Mouse (Mus musculus) stomach, embryonic 16.5 days (tissue): ENCODE data around the gene Ptges2. TPM values are rescaled to one million over a fixed set of nuclear protein-coding genes. Genes with fewer than 3 reads are reported as not detected.

Experiments
- ATAC-seq: fragments of 200-750 bp; cut with Nextera tagmentation; 2 replicates; pipeline ENCODE4 v1.8.0; 2017; ENCODE audit warnings: moderate number of reproducible peaks, moderate TSS enrichment; ENCODE audit not compliant: insufficient read depth, low FRiP score
- H3K27ac ChIP-seq: fragments of 300-500 bp; sonication (generic); 2 replicates; pipeline ENCODE4 v1.5.1; 2014; ENCODE audit warnings: low read length
- H3K27me3 ChIP-seq: fragments of 300-500 bp; sonication (generic); 2 replicates; pipeline ENCODE4 v1.6.1; 2014; ENCODE audit warnings: low read length, control low read depth, mixed read lengths; ENCODE audit not compliant: control insufficient read depth, insufficient read depth
- H3K36me3 ChIP-seq: fragments of 300-500 bp; sonication (generic); 2 replicates; pipeline ENCODE4 v1.6.1; 2014; ENCODE audit warnings: low read length; ENCODE audit not compliant: control insufficient read depth, insufficient read depth
- H3K4me1 ChIP-seq: fragments of 300-500 bp; sonication (generic); 2 replicates; pipeline ENCODE4 v1.6.1; 2014; ENCODE audit warnings: low read length, control low read depth, mixed read lengths; ENCODE audit not compliant: control insufficient read depth, insufficient read depth
- H3K4me2 ChIP-seq: fragments of 300-500 bp; sonication (generic); 2 replicates; pipeline ENCODE4 v1.6.1; 2014; ENCODE audit warnings: low read depth, low read length, mixed read lengths
- H3K4me3 ChIP-seq: fragments of 300-500 bp; sonication (generic); replicated peaks from 2 replicates; pipeline ENCODE4 v1.5.1; 2014; ENCODE audit warnings: mild to moderate bottlenecking, low read length
- H3K9ac ChIP-seq: fragments of 300-500 bp; sonication (generic); 2 replicates; pipeline ENCODE4 v1.6.1; 2014; ENCODE audit warnings: low read length
- H3K9me3 ChIP-seq: fragments of 300-500 bp; sonication (generic); replicated peaks from 2 replicates; pipeline ENCODE4 v1.6.1; 2016; ENCODE audit warnings: low read length, control low read depth; ENCODE audit not compliant: control insufficient read depth
- WGBS: fragments of 180-500 bp; shearing (Covaris S2); extraction: QIAGEN DNeasy Blood & Tissue Kit; methylation state at CpG from one replicate; pipeline ENCODE4 v1.1.7; 2014; 5-methylcytosine and 5-hydroxymethylcytosine counted together
- polyA plus RNA-seq: library from polyadenylated mRNA; unstranded; fragments of >200 nt; fragmentation: Nextera tagmentation; extraction: Ambion mirVana; gene quantifications from 2 replicates; pipeline ENCODE4 v1.2.1, GENCODE M21; 2015

Ptges2 gene
- polyA plus RNA-seq, 1 experiment from 2014 or later, result 26.7 TPM

DNA sequence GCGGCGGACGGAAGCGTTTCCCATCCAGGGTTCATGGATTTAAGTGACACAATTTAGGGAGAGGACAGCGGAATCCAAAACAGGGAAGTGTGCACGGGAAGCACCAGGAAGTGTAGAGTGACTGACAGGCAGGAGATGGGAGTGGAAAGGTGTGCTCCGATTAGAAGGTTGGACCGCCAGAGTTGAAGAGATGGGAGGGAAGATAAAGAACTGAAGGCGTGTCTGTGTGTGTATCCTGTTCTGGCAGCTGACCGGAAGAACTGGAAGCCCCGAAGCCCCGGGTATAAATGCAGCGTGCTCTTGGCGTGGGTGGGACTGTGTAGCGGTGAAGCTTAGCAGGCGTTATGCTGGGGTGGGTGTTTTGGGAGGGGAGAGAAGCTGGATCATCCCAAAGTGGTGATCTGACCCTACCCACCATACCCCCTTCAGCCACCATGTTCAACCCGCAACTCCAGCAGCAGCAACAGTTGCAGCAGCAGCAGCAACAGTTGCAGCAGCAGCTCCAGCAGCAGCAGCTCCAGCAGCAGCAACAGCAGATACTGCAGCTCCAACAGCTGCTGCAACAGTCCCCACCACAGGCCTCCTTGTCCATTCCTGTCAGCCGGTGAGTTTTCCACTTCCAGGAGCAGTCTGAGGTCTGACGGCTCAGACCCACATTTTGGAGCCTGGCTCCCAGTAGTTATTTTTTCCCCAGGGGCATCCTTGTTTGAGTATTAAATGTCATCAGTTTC is 32.2 kb upstream of the Ptges2 start:
- Histone ChIP-seq H3K9me3 (no peaks in the 10 kb centered on the region), H3K9ac (peak overlapping the region; percentile 89), H3K27ac (peak overlapping the region; percentile 95), H3K4me2 (peak overlapping the region; percentile 66), H3K27me3 (no peaks in the 10 kb centered on the region), H3K36me3 (0 out of 2 replicates have a peak, but pooled peaks cover 6% of the 10 kb centered on the region), H3K4me1 (peaks cover 16% of the 10 kb centered on the region; the same call in 1 of the 2 replicates), H3K4me3 (peak overlapping the region; percentile 78)
- ATAC-seq, result peak; percentile 63; the same call in 1 of the 2 replicates
- WGBS, result 6% methylated on average over 19 of the region's 19 CpGs

DNA sequence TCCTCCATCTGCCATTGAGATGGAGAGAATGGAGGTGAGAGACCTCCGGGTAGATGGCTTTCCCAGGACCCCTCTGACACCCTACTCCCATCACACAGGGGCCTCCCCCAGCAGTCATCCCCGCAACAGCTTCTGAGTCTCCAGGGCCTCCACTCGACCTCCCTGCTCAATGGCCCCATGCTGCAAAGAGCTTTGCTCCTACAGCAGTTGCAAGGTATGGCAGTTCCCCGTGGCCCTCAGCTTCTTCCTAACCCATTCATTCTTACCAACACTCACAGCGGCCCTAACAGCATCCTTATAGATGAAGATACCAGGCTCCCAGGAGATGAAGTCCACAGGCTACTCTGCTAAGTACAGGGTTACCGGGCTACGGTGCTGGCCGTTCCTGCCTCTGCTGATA is 31.6 kb upstream of the Ptges2 start:
- Histone ChIP-seq H3K4me2 (peak overlapping the region; percentile 66), H3K27me3 (no peaks in the 10 kb centered on the region), H3K9ac (peak overlapping the region; percentile 89), H3K4me3 (no peak overlapping the region; the same call in 1 of the 2 replicates), H3K36me3 (0 out of 2 replicates have a peak, but pooled peaks cover 6% of the 10 kb centered on the region), H3K27ac (no peak overlapping the region), H3K4me1 (peaks cover 16% of the 10 kb centered on the region; the same call in 1 of the 2 replicates), H3K9me3 (no peaks in the 10 kb centered on the region)
- WGBS, result 79% methylated on average over 8 of the region's 8 CpGs
- no peak for ATAC-seq

DNA sequence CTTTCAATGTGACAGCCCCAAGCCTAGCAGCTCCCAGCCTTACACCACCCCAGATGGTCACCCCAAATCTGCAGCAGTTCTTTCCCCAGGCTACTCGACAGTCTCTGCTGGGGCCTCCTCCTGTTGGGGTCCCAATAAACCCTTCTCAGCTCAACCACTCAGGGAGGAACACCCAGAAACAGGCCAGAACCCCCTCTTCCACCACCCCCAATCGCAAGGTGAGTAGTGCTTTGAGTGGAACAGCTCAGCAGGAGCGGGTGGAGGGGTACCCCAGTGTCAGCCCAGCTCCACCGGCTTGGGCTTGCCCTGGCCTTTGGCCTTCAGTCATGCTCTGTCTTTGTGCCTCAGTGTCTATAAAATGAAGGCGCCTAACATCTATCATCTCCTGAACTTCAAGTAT is 28.4 kb upstream of the Ptges2 start:
- no peaks in the 10 kb centered on the region for H3K9me3 ChIP-seq
- ATAC-seq, result no peak
- H3K4me2 ChIP-seq, result no peak overlapping the region
- H3K4me1 ChIP-seq, result peaks cover 9% of the 10 kb centered on the region; the same call in 1 of the 2 replicates
- peaks cover 12% of the 10 kb centered on the region; the same call in 1 of the 2 replicates for H3K36me3 ChIP-seq
- no peak overlapping the region for H3K9ac ChIP-seq
- no peaks in the 10 kb centered on the region for H3K27me3 ChIP-seq
- whole genome bisulfite sequencing, result 93% methylated on average over 5 of the region's 5 CpGs
- no peak overlapping the region for H3K4me3 ChIP-seq
- H3K27ac ChIP-seq, result no peak overlapping the region

DNA sequence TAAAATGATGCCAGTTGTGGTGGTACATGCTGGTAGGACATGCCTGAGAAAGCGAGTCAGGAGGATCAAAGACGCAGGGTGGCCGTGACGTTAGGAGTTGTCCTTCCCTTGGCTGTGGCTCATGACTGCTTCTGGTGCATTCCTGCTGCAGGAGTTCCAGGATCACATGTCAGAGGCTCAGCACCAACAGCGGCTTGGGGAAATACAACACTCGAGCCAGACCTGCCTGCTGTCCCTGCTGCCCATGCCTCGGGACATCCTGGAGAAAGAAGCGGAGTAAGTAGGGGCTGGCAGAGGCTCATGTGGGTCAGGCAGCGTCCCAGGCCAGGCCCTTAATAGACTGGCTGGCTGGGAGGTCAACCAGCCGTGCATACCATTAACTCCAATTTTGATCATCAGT is 21.5 kb upstream of the Ptges2 start:
- 92% methylated on average over 10 of the region's 10 CpGs for WGBS
- Histone ChIP-seq H3K4me2 (no peak overlapping the region), H3K36me3 (peaks cover 17% of the 10 kb centered on the region), H3K9me3 (no peaks in the 10 kb centered on the region), H3K4me1 (no peaks in the 10 kb centered on the region), H3K27ac (no peak overlapping the region), H3K9ac (no peak overlapping the region), H3K27me3 (no peaks in the 10 kb centered on the region), H3K4me3 (no peak overlapping the region)
- no peak for ATAC-seq

DNA sequence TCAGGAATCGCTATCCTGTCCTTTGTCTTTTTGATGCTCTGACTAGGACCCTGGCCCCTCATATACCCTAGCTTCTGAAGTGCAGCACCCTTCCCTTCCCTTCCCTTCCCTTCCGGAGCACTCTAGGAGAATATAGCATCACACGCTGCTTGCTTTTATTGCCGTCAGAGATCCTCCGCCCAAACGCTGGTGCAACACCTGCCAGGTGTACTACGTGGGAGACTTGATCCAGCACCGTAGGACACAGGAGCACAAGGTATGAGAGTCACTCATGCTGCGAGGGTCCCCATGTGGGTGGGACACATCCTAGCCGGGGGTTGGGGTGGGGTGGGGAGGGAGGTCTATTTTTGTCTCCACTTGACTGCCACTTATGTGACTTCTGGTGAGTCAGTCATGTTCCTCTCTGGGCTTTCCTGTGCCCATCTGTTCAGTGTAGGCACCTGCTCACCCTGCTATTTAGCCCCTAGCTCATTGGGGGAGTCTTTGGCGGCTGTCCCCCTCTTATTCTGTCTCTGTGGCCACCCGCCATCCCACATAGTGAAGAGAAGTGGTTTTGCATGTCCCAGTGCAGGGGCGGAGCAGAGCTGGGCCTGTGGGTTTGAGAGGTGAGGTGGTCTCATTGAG is 20.3 kb upstream of the Ptges2 start:
- no peaks in the 10 kb centered on the region for H3K4me1 ChIP-seq
- no peaks in the 10 kb centered on the region for H3K27me3 ChIP-seq
- no peak overlapping the region for H3K4me3 ChIP-seq
- no peak for ATAC-seq
- no peaks in the 10 kb centered on the region for H3K9me3 ChIP-seq
- H3K27ac ChIP-seq, result no peak overlapping the region
- no peak overlapping the region for H3K9ac ChIP-seq
- 85% methylated on average over 13 of the region's 13 CpGs for WGBS
- H3K36me3 ChIP-seq, result peaks cover 13% of the 10 kb centered on the region
- H3K4me2 ChIP-seq, result no peak overlapping the region

DNA sequence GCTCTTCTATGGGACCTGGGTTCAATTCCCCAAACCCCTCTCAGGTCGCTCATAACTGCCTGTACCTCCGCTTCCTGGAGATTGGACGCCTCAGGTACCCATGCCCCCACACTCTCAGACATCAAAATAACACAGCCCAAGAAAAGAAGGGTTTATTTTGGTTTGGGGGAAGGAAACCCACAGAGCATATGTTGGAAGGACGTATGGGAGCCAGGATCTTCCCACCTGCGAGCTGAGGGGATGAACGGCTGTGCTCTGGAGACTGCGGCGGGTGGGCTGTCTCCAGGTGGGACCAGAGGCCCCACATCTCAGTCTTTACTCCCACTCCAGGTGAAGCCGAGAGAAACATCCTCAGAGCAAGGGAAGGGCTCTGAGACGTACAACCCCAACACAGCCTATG is 18.7 kb upstream of the Ptges2 start:
- Histone ChIP-seq H3K27ac (no peak overlapping the region), H3K36me3 (peaks cover 11% of the 10 kb centered on the region), H3K4me3 (no peak overlapping the region), H3K9me3 (no peaks in the 10 kb centered on the region), H3K4me2 (no peak overlapping the region), H3K9ac (no peak overlapping the region), H3K4me1 (peaks cover 6% of the 10 kb centered on the region; the same call in 1 of the 2 replicates), H3K27me3 (no peaks in the 10 kb centered on the region)
- 91% methylated on average over 10 of the region's 10 CpGs for WGBS
- no peak for ATAC-seq

DNA sequence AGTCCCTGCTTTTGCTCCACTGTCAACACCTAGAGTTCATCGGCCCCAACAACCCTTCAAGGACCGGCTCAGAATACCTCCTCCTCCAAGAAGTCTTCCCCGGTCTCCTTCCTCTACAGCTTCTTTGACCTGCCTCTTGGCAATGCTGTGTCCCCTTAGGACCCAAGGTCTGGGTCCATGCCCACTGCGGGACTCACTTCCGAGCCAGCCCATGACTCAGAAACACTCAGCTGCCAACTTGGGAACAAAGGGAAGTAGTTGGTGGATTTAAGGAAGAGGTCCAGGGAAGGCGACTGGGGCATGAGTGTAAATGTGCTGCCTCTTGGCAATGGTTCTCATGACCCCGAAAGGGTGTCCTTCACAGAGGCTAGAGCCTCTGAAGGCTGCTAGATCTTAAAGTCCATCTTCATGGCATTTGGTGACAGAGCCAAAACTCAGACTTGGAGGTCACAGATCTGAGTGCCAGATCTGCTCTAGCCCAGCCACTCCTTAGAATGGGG is 15.6 kb upstream of the Ptges2 start:
- peaks cover 11% of the 10 kb centered on the region; the same call in 1 of the 2 replicates for H3K36me3 ChIP-seq
- WGBS, result 87% methylated on average over 7 of the region's 7 CpGs
- no peaks in the 10 kb centered on the region for H3K9me3 ChIP-seq
- ATAC-seq, result no peak
- 0 out of 2 replicates have a peak, but pooled peaks cover 2% of the 10 kb centered on the region for H3K27me3 ChIP-seq
- H3K4me3 ChIP-seq, result no peak overlapping the region
- H3K27ac ChIP-seq, result no peak overlapping the region
- peaks cover 6% of the 10 kb centered on the region; the same call in 1 of the 2 replicates for H3K4me1 ChIP-seq
- no peak overlapping the region for H3K9ac ChIP-seq
- H3K4me2 ChIP-seq, result no peak overlapping the region

DNA sequence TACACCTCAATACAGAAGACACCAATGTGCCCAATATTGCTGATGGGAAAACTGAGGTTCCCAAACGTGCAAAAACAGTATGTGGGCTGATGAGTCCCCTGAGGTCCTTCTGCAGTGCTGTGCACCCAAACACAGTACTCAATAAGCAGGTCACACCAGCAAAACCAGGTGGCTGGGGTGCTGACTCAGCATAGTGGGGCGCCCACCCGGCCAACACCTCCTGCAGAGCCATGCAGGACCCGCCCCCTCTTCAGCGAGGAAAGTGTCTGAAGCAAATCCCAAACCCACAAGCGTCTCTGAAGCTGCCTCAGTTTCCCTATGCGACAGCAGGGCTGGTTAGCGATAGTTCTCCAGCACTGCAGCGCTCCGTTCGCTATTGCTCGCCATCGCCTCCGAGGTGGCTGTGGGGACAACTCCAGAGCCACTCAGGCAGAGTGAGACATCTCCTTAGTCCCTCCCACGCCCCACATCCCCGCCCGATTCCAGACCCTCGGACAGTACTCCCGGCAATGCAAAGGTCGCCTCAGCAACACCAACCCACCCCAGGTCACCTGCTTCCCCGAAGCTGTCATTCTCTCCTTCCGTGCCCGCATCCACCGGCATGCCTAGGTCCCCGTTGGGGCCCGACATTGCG is 14.4 kb upstream of the Ptges2 start:
- H3K4me3 ChIP-seq, result peak overlapping the region; percentile 66
- peaks cover 6% of the 10 kb centered on the region; the same call in 1 of the 2 replicates for H3K4me1 ChIP-seq
- H3K9me3 ChIP-seq, result no peaks in the 10 kb centered on the region
- ATAC-seq, result peak; percentile 38
- H3K4me2 ChIP-seq, result peak overlapping the region; percentile 93
- peak overlapping the region; percentile 71 for H3K9ac ChIP-seq
- under 1% methylated on average over 27 of the region's 27 CpGs for WGBS
- H3K27ac ChIP-seq, result peak overlapping the region; percentile 39; the same call in 1 of the 2 replicates
- H3K36me3 ChIP-seq, result 0 out of 2 replicates have a peak, but pooled peaks cover 2% of the 10 kb centered on the region
- 0 out of 2 replicates have a peak, but pooled peaks cover 2% of the 10 kb centered on the region for H3K27me3 ChIP-seq
